Mouse (Mus musculus): Measurements from ENCODE around the gene Crybg2.

- TF ChIP-seq CTCF (IDR thresholded peaks at IDR 0.05; ENCODE audit: control insufficient read depth, insufficient read depth, insufficient read length) (no peak), USF1 (IDR thresholded peaks at IDR 0.05; ENCODE audit: low read depth) (no peak), CEBPB (IDR thresholded peaks at IDR 0.05; ENCODE audit: low read depth) (no peak), MAX (IDR thresholded peaks at IDR 0.05) (no peak)
Observed at GRCm38 (mm10) chr4:134091225-134091529, 30.6 kb downstream of the Crybg2 start.
